In the genomic region with DNA sequence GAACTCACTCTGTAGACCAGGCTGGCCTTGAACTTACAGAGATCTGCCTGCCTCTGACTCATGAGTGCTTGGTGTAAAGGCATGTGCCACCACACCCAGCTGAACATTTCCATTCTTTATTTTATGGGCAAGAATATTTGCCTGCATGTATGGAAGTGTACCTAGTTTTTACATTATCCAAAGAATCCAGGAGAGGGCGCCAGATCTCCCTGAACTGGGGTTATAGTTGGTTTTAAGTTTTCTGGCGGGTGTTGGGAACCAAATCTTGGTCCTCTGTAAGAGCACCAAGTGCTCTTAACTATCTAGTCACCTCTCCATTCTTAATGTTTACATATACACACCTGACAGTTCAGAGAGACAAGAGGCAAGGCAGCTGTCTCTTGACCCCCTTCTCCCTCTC, we compare ENCODE assay signal across 18 mouse cellular contexts. TPM values are rescaled to one million over a fixed set of nuclear protein-coding genes. Genes with fewer than 3 reads are reported as not detected.
DNase-seq lines count a peak whose midpoint lies in the region; TF ChIP-seq lines count a peak whose summit lies in the region.
"Had no signal": no experiment of that assay in that cellular context is flagged by ENCODE, and none has a peak within 500 bp of the region (broad histone marks: within the 10 kb centered on the region; RNA-seq: fewer than 3 reads in every experiment).

No protein-coding gene starts in this region.

- H3K4me3 ChIP-seq in heart, adult 2 months, result no peak overlapping the region
- H3K4me3 ChIP-seq in CH12.LX (replicated peaks in 1 of 3; ENCODE audit: low read depth in 2 of 3, low read length in 2 of 3, poor library complexity in 1 of 3), result no peak overlapping the region
- H3K4me3 ChIP-seq: forebrain, embryonic 13.5 days; limb, embryonic 15.5 days; lung, embryonic 15.5 days; megakaryocyte, embryonic 14.5 days; neural tube, embryonic 12.5 days had no signal

- DNase-seq in heart, adult 2 months, result no peak
- no peak for DNase-seq in heart, postnatal 4 days
- peak; percentile 26 for DNase-seq in lung, postnatal 36 days
- DNase-seq in lung, adult 18-20 months, result no peak
- DNase-seq in CH12.LX (ENCODE audit: extremely low read depth), result peak; percentile 21
- DNase-seq in naive thymus-derived CD4-positive, alpha-beta T cell, adult 2 months (ENCODE audit: low read depth), result peak; percentile 44
- no peak for DNase-seq in cerebellum, postnatal 4 days (ENCODE audit: low spot score in 2 of 2)
- no peak for DNase-seq in spleen, adult 12 weeks (ENCODE audit: low spot score)
- DNase-seq: adrenal gland, postnatal 14 days; cerebellum, adult 11-12 months; cerebellum, postnatal 25 days; heart, adult 11 months; kidney, postnatal 10 days had no signal

- no peak overlapping the region for H3K27ac ChIP-seq in heart, adult 2 months
- no peak overlapping the region for H3K27ac ChIP-seq in CH12.LX (ENCODE audit: insufficient read depth, low read depth)
- H3K27ac ChIP-seq: limb, embryonic 15.5 days; lung, embryonic 15.5 days; neural tube, embryonic 12.5 days had no signal

- dilution Hi-C loops in CH12.LX (cut with MboI; ENCODE audit: extremely low pct_ligation_motif_present, extremely low pct_unique_long_range_greater_than_20kb, low sequenced_read_pairs), result no loop called here

- TF ChIP-seq RAD21 in CH12.LX (IDR thresholded peaks at IDR 0.05; ENCODE audit: low read depth, low read length), result peak; percentile 6

- no peaks in the 10 kb centered on the region for H3K36me3 ChIP-seq in heart, adult 2 months (ENCODE audit: control insufficient read depth, insufficient read depth, low read length)
- peaks cover 0 to 5% of the 10 kb centered on the region in 2 experiments for H3K36me3 ChIP-seq in CH12.LX (replicated peaks in 1 of 2; ENCODE audit: control insufficient read depth in 1 of 2, insufficient read depth in 1 of 2, low read length in 1 of 2)
- H3K36me3 ChIP-seq: limb, embryonic 15.5 days; lung, embryonic 15.5 days; neural tube, embryonic 12.5 days had no signal

- no peaks in the 10 kb centered on the region for H3K9me3 ChIP-seq in CH12.LX (replicated peaks; ENCODE audit: low read length)
- H3K9me3 ChIP-seq: forebrain, embryonic 13.5 days; limb, embryonic 15.5 days; lung, embryonic 15.5 days; neural tube, embryonic 12.5 days had no signal

- no peaks in the 10 kb centered on the region for H3K27me3 ChIP-seq in heart, adult 2 months (ENCODE audit: control insufficient read depth, insufficient read depth, low read length)
- H3K27me3 ChIP-seq in CH12.LX (replicated peaks), result no peaks in the 10 kb centered on the region
- H3K27me3 ChIP-seq: forebrain, embryonic 13.5 days; limb, embryonic 15.5 days; lung, embryonic 15.5 days; neural tube, embryonic 12.5 days had no signal

- no peak for TF ChIP-seq EP300 in heart, adult 2 months (IDR thresholded peaks at IDR 0.05; ENCODE audit: insufficient read depth, low read depth, low read length)
- TF ChIP-seq EP300 in CH12.LX (IDR thresholded peaks at IDR 0.05; ENCODE audit: low read length), result no peak

- peak; percentile 47 for TF ChIP-seq CTCF in heart, adult 2 months (IDR thresholded peaks at IDR 0.05)
- TF ChIP-seq CTCF in CH12.LX (conservative IDR thresholded peaks at IDR 0.05 in 1 of 2, IDR thresholded peaks at IDR 0.05 in 1 of 2; ENCODE audit: low read depth in 2 of 2, low read length in 2 of 2), result peak; percentile 28 to 36; a peak in 2 of 4 replicates

- WGBS in heart, adult 2 months, result 74% methylated on average over 2 of the region's 2 CpGs

- intact Hi-C loops in heart, adult 2 months (cut with DNase I), result loop anchor here (10.0 kb wide), 1 partner anchor 792 kb away; no protein-coding TSS in a partner anchor

- TF ChIP-seq POLR2A in heart, adult 2 months (IDR thresholded peaks at IDR 0.05; ENCODE audit: insufficient read depth, low read depth, low read length), result no peak
- no peak for TF ChIP-seq POLR2A in CH12.LX (IDR thresholded peaks at IDR 0.05; ENCODE audit: low read depth, low read length)

- no peak overlapping the region for H3K9ac ChIP-seq in heart, adult 2 months (ENCODE audit: low read depth, low read length)
- H3K9ac ChIP-seq in CH12.LX (ENCODE audit: insufficient read depth, low read depth), result no peak overlapping the region
- H3K9ac ChIP-seq: forebrain, embryonic 13.5 days; limb, embryonic 15.5 days; lung, embryonic 15.5 days; neural tube, embryonic 12.5 days had no signal

- H3K79me2 ChIP-seq in heart, adult 2 months (replicated peaks; ENCODE audit: control insufficient read depth, insufficient read depth, low read length), result no peaks in the 10 kb centered on the region
- no peaks in the 10 kb centered on the region for H3K79me2 ChIP-seq in CH12.LX (replicated peaks; ENCODE audit: control insufficient read depth, extremely low read depth, insufficient read depth, poor library complexity, severe bottlenecking)

- no peak overlapping the region for H3K4me2 ChIP-seq in CH12.LX (ENCODE audit: insufficient read depth, low read depth, poor library complexity, severe bottlenecking)
- H3K4me2 ChIP-seq: forebrain, embryonic 13.5 days; limb, embryonic 15.5 days; lung, embryonic 15.5 days; neural tube, embryonic 12.5 days had no signal

- in situ Hi-C loops in CH12.LX (cut with MboI; ENCODE audit: low pct_ligation_motif_present, low pct_unique_long_range_greater_than_20kb, low sequenced_read_pairs), result loop anchor here (5.0 to 10.0 kb wide), 2 partner anchors 372 to 704 kb away; no protein-coding TSS in a partner anchor

- H3K4me1 ChIP-seq in heart, adult 2 months (ENCODE audit: control insufficient read depth, insufficient read depth, low read length), result no peaks in the 10 kb centered on the region
- peaks cover 0 to 5% of the 10 kb centered on the region in 2 experiments; a peak in 1 of 4 replicates for H3K4me1 ChIP-seq in CH12.LX (ENCODE audit: control insufficient read depth in 1 of 2, insufficient read depth in 2 of 2)

TF ChIP-seq in CH12.LX, 34 proteins besides CTCF, POLR2A, EP300 and RAD21:
- no peak for TF ChIP-seq USF1 (IDR thresholded peaks at IDR 0.05; ENCODE audit: low read depth, low read length)
TF ChIP-seq in CH12.LX: peak in this region for 0.

RNA-seq across cellular contexts. Expression of a gene that starts 7.8 kb away (rescaled TPM):
- 1 to 10 TPM; 7.7 to 10.0 TPM for total RNA-seq in heart, adult 2 months (2021)
- polyA plus RNA-seq in heart, adult 2 months (2012; rRNA removed), result 5.2 and 6.3 TPM in 2 replicates
- 10 to 100 TPM; 14.1 to 15.3 TPM for total RNA-seq in heart, postnatal 4 days (2021)
- total RNA-seq in CH12.LX (2012; rRNA removed) (3.7 and 3.9 TPM in 2 replicates), CH12.LX (2014; rRNA removed) (5.5 and 6.4 TPM in 2 replicates)
- 6.1 and 7.0 TPM in 2 replicates for polyA plus RNA-seq in CH12.LX (2012; ENCODE audit: insufficient read length, low read depth)

RNA-seq across cellular contexts. Expression of a gene that starts 34.9 kb away (rescaled TPM):
- total RNA-seq in heart, adult 2 months (2021), result 10 to 100 TPM; 21.2 to 21.7 TPM
- 21.3 and 26.5 TPM in 2 replicates for polyA plus RNA-seq in heart, adult 2 months (2012; rRNA removed)
- total RNA-seq in heart, postnatal 4 days (2021), result 10 to 100 TPM; 20.8 to 23.5 TPM
- total RNA-seq in CH12.LX (2012; rRNA removed) (26.2 and 31.0 TPM in 2 replicates), CH12.LX (2014; rRNA removed) (75.7 and 80.9 TPM in 2 replicates)
- polyA plus RNA-seq in CH12.LX (2012; ENCODE audit: insufficient read length, low read depth), result 36.8 and 37.9 TPM in 2 replicates

Comparison
In these comparisons a context has a peak if more than half of its experiments do, and no peak if none do; other contexts are left out.
1. DNase-seq: peak in lung, postnatal 36 days (single experiment), CH12.LX (single experiment) and naive thymus-derived CD4-positive, alpha-beta T cell, adult 2 months (single experiment); none in heart, adult 2 months (0 of 2), heart, postnatal 4 days (single experiment), lung, adult 18-20 months (0 of 2), cerebellum, postnatal 4 days (0 of 2) and spleen, adult 12 weeks (single experiment).